Mouse (Mus musculus) embryonic fibroblast, embryonic 13.5 days (primary cell): ENCODE measurements around the gene Sh3pxd2b.

Source experiments
- CTCF ChIP-seq: IDR thresholded peaks from 2 replicates; pipeline ENCODE4 v1.5.1; 2011; ENCODE audit warnings: mild to moderate bottlenecking, control low read depth, low read length, moderate library complexity, borderline replicate concordance; ENCODE audit not compliant: insufficient read depth
- POLR2A ChIP-seq: IDR thresholded peaks from 2 replicates; pipeline ENCODE4 v1.6.1; 2011; ENCODE audit warnings: low read depth, mild to moderate bottlenecking, control low read depth, low read length, moderate library complexity

DNA sequence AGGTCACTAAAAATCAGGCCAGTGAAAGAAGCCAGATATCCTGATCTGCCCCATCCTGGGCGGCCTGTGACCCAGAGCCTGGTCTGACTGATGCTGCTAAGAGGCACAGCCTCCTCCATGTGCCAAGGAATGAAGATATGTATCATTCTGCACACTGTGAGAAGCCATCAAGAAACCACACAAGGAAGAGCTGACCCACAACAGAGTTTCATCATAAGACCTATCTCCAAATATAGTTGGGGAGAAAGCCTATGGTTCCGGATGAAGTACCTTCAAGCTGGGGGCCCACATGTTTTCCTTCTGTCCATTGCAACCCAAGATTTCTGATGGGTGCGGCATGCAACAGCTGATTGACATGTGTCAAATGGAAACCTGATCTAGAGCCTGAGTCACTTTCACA, 31.6 kb upstream of the Sh3pxd2b start:
- TF ChIP-seq POLR2A (no peak), CTCF (no peak)
